Mouse (Mus musculus): ENCODE data around the gene Axl. TPM values are rescaled to one million over a fixed set of nuclear protein-coding genes. Genes with fewer than 3 reads are reported as not detected.
"Not testable (repeated sequence)": the region's sequence is repeated elsewhere in the genome, so short reads cannot be mapped to it uniquely, and the experiment has no call there.

The Axl gene
- polyA plus RNA-seq, 1 experiment from 2014 or later: 14.5 TPM

DNA sequence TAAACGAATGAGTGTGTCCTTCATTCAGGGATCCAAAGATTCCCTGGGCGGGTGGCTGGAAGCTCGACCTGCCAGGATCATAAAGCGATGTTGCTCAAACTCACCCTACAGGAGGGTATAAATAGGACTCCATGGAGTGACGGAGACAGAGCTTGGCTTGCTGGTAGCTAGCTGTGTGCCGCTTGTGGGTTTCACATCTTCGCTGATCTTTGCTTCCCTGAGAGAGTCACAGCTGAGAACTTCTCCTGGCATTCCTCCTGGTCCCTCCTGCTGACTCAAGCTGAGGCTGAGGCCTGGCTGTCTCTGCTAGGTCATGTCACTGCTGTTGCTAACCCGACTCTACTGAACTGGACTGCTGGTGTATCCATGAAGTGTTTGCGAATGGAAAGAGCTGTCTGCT is 4.5 kb upstream of the Axl start:
- H3K27me3 ChIP-seq; H3K9me3 ChIP-seq (replicated peaks); H3K4me3 ChIP-seq (replicated peaks); DNase-seq; H3K4me2 ChIP-seq; H3K9ac ChIP-seq; H3K36me3 ChIP-seq; H3K27ac ChIP-seq; ATAC-seq (ENCODE audit: low read depth): not testable (repeated sequence)
- peaks cover 18% of the 10 kb centered on the region for H3K4me1 ChIP-seq (replicated peaks)
- WGBS (ENCODE audit: insufficient replicate concordance): 67% methylated on average over 9 of the region's 9 CpGs

DNA sequence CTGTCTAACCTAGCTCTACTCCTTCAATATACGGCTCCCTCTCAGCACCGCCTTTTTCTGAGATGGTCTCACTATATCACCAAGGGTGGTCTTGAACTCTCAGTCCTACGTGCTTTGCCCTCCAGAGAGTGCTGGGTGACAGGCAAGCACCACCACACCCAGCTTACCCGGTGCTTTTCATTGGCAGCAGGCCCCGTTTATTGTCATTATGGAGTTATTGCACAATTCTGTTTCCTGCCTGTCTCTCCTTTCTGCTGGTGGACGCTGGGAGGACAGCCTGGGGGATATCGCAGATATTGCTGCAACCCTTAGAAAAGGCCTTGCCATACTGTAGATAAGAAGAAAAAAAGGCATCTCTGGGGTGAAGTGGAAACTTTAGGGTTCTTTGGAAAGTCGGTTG is 2.1 kb upstream of the Axl start:
- DNase-seq: no peak

DNA sequence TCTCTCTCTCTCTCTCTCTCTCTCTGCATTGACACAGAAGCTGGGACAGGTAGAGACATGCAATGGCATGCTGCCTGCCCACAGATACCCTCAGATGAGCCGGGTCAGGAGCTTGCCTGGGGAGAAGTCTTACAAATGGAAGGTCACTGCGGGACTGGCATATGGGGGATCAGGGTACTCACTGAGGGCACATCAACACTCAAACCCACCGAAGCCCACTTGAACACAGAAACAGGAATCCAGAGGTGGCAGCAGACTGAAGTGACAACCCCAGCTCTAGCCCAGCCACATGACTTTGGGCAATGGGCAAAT is 580 bp upstream of the Axl start:
- H3K27me3 ChIP-seq: peaks cover 16% of the 10 kb centered on the region
- ATAC-seq (ENCODE audit: low read depth) (no peak), DNase-seq (no peak)
- H3K9me3 ChIP-seq (replicated peaks): no peaks in the 10 kb centered on the region
- H3K4me2 ChIP-seq: no peak overlapping the region
- 44% methylated on average over 3 of the region's 3 CpGs for WGBS (ENCODE audit: insufficient replicate concordance)
- H3K36me3 ChIP-seq: no peaks in the 10 kb centered on the region
- H3K4me1 ChIP-seq (replicated peaks): peaks cover 27% of the 10 kb centered on the region
- no peak overlapping the region for H3K9ac ChIP-seq
- no peak overlapping the region for H3K4me3 ChIP-seq (replicated peaks)
- H3K27ac ChIP-seq: no peak overlapping the region

More for the DNA sequence above, 2.1 kb upstream of the Axl start:
- Histone ChIP-seq H3K27ac (no peak overlapping the region), H3K4me3 (replicated peaks) (no peak overlapping the region), H3K9me3 (replicated peaks) (no peaks in the 10 kb centered on the region), H3K27me3 (peaks cover 16% of the 10 kb centered on the region), H3K4me1 (replicated peaks) (peaks cover 27% of the 10 kb centered on the region), H3K9ac (no peak overlapping the region), H3K36me3 (no peaks in the 10 kb centered on the region), H3K4me2 (no peak overlapping the region)
- ATAC-seq (ENCODE audit: low read depth): no peak
- WGBS (ENCODE audit: insufficient replicate concordance): 34% methylated on average over 8 of the region's 8 CpGs

DNA sequence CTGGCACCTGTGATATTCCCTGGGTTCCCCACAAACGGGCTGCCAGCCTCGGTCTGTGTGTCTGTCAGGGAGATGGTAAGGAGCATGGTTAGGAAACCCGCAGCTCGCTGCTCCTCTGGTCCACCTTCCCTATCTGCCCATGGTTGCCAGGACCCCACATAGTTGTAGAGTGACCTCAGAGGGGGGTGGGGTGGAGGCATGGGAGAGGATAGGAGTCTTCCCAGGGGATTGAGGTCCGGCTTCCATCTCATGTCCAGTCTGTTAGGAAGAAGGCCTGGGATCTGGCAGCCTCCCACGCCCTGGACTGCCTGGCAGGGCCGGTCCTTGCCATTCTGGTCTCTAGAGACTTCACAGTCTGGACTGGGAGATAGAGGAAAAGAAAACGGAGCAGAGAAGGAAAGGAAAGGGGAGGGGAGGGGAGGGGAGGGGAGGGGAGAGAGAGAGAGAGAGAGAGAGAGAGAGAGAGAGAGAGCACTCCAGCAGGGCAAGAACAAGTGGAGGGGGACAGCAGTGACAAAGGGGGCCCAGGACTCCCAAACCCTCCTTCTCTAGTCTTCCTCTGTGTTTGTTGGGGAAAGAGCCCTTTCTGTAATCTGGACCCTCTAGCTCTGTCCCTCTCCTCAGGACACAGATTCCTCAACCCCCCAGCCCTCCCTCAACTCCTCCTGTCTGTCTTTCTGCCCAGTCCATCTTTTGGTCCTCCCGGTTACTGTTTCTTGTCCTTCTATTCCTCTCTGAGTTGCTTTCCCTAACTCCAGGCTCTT is 867 bp downstream of the Axl start:
- DNase-seq (no peak), ATAC-seq (ENCODE audit: low read depth) (no peak)
- Histone ChIP-seq H3K4me2 (peak overlapping the region; percentile 43; the same call in 1 of the 2 replicates), H3K9me3 (replicated peaks) (no peaks in the 10 kb centered on the region), H3K4me1 (replicated peaks) (peaks cover 41% of the 10 kb centered on the region), H3K27ac (no peak overlapping the region), H3K36me3 (no peaks in the 10 kb centered on the region), H3K4me3 (replicated peaks) (peak overlapping the region; percentile 45), H3K9ac (0 out of 2 replicates have a peak overlapping the region, but pooled peaks have one; percentile 13), H3K27me3 (peaks cover 16% of the 10 kb centered on the region)
- 35% methylated on average over 9 of the region's 9 CpGs for WGBS (ENCODE audit: insufficient replicate concordance)

DNA sequence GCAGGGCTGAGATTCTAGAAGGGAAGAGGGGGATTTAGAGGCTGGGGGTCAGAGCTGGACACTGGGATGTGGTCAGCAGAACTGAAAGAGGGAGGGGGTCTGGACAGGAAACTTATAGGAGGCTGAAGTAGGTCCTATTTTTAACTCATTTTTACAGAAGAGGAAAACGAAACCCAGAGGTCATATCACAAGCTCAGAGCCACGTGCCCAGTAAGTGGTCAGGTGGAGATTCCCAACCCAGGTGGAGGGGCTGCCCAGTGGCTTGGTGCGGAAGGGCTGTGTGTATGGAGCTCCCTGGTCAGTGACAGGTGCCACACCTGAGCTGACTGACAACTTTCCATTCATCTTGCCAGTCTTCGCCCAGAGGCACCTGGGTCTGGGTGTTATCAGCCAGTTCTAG is 1.5 kb downstream of the Axl start:
- Histone ChIP-seq H3K4me1 (replicated peaks) (peaks cover 45% of the 10 kb centered on the region), H3K4me3 (replicated peaks) (0 out of 2 replicates have a peak overlapping the region, but pooled peaks have one; percentile 45), H3K4me2 (peak overlapping the region; percentile 29; the same call in 1 of the 2 replicates), H3K9ac (no peak overlapping the region), H3K27ac (no peak overlapping the region), H3K27me3 (peaks cover 16% of the 10 kb centered on the region), H3K36me3 (no peaks in the 10 kb centered on the region), H3K9me3 (replicated peaks) (no peaks in the 10 kb centered on the region)
- DNase-seq (no peak), ATAC-seq (ENCODE audit: low read depth) (no peak)
- WGBS (ENCODE audit: insufficient replicate concordance): 35% methylated on average over 4 of the region's 4 CpGs

DNA sequence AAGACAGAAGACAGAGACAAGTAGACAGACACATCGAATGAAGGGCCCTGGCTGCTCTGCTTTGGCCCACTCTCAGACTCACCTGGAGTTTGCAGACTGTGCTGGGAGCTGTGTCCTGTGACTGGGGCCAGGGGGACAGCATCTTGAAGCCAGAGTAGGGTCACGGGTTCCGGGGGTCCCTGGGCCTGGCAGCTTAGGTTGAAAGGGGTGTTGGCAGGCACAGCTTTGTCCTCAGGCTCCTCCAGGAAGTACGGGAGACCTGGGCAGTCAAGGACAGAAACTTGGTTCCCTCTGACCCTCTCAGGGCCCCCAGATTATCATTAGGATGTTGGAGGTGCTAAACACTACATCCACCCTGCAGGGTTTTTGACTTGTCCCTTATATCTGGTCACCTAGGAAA is 2.8 kb downstream of the Axl start:
- no peaks in the 10 kb centered on the region for H3K36me3 ChIP-seq
- no peak overlapping the region for H3K4me2 ChIP-seq
- H3K4me3 ChIP-seq (replicated peaks): no peak overlapping the region
- WGBS (ENCODE audit: insufficient replicate concordance): 38% methylated on average over 4 of the region's 4 CpGs
- ATAC-seq (ENCODE audit: low read depth) (no peak), DNase-seq (no peak)
- H3K9ac ChIP-seq: no peak overlapping the region
- H3K4me1 ChIP-seq (replicated peaks): peaks cover 57% of the 10 kb centered on the region
- H3K27me3 ChIP-seq: peaks cover 16% of the 10 kb centered on the region
- H3K9me3 ChIP-seq (replicated peaks): no peaks in the 10 kb centered on the region
- H3K27ac ChIP-seq: no peak overlapping the region

DNA sequence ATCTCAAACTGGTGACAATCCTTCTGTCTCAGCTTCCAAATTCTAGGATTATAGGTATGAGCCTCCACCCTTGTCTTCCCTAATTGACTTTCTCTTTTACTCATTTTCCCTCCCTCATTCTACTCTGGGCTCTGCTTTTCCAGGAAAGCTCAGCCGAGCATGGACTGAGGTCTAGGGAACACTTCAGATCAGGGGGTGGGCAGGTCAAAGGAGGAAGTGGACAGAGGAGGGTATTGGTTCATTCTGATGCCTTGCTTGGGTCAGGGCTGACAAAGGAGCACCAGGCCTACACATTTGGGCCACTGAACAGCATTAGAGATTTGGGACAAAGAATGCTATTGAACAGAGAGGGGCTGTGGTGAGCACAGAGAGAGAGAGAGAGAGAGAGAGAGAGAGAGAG is 3.7 kb downstream of the Axl start:
- Histone ChIP-seq H3K27me3 (peaks cover 16% of the 10 kb centered on the region), H3K36me3 (no peaks in the 10 kb centered on the region), H3K4me2 (no peak overlapping the region), H3K4me3 (replicated peaks) (no peak overlapping the region), H3K9me3 (replicated peaks) (no peaks in the 10 kb centered on the region), H3K4me1 (replicated peaks) (peaks cover 55% of the 10 kb centered on the region), H3K27ac (no peak overlapping the region), H3K9ac (no peak overlapping the region)
- DNase-seq (no peak), ATAC-seq (ENCODE audit: low read depth) (no peak)
- WGBS (ENCODE audit: insufficient replicate concordance): 28% methylated on average over 1 of the region's 1 CpGs

DNA sequence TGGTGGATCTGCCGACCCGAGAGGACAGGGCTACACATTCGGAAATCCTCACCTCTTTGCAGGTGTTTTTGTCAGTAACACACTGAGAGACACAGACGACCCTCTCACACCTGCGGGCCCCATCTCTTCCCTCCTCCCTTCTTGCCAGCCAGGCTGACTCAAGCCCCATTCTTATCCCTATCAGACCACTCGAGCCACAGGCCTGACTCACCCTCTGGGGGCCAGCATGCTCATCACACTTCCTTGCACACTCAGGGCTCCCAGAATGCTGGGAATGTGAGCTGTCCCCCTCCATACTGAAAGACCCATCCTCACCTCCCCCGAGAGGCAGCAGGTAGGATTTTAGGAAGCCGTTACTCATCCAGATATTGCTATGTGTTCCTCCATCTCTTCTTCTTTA is 4.8 kb downstream of the Axl start:
- H3K36me3 ChIP-seq: no peaks in the 10 kb centered on the region
- no peak overlapping the region for H3K4me2 ChIP-seq
- H3K9me3 ChIP-seq (replicated peaks): no peaks in the 10 kb centered on the region
- DNase-seq (no peak), ATAC-seq (ENCODE audit: low read depth) (no peak)
- no peak overlapping the region for H3K4me3 ChIP-seq (replicated peaks)
- H3K9ac ChIP-seq: no peak overlapping the region
- peaks cover 60% of the 10 kb centered on the region for H3K4me1 ChIP-seq (replicated peaks)
- no peak overlapping the region for H3K27ac ChIP-seq
- H3K27me3 ChIP-seq: peaks cover 16% of the 10 kb centered on the region
- 50% methylated on average over 8 of the region's 8 CpGs for WGBS (ENCODE audit: insufficient replicate concordance)

DNA sequence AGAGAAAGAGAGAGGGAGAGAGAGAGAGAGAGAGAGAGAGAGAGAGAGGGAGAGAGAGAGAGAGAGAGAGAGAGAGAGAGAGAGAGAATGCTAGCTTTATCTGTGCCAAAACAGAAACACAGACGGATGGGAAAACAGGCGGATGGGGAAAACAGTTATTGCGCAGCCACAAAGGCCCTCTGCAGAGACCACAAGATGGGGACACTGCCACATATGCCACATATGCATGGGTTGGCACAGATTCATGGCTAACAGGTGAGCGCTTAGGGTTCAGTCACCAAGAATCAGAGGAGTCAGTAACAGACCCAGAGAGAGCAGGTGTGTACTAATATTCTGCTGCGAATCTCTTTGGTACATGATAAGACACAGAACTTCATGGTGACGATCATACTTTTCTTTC is 5.8 kb downstream of the Axl start:
- Histone ChIP-seq H3K27me3 (peaks cover 9% of the 10 kb centered on the region), H3K9ac (no peak overlapping the region), H3K4me1 (replicated peaks) (peaks cover 53% of the 10 kb centered on the region), H3K36me3 (no peaks in the 10 kb centered on the region), H3K9me3 (replicated peaks) (no peaks in the 10 kb centered on the region), H3K27ac (peak overlapping the region; percentile 15; the same call in 1 of the 2 replicates), H3K4me2 (no peak overlapping the region), H3K4me3 (replicated peaks) (no peak overlapping the region)
- no peak for ATAC-seq (ENCODE audit: low read depth)
- DNase-seq: no peak
- 34% methylated on average over 6 of the region's 6 CpGs for WGBS (ENCODE audit: insufficient replicate concordance)

DNA sequence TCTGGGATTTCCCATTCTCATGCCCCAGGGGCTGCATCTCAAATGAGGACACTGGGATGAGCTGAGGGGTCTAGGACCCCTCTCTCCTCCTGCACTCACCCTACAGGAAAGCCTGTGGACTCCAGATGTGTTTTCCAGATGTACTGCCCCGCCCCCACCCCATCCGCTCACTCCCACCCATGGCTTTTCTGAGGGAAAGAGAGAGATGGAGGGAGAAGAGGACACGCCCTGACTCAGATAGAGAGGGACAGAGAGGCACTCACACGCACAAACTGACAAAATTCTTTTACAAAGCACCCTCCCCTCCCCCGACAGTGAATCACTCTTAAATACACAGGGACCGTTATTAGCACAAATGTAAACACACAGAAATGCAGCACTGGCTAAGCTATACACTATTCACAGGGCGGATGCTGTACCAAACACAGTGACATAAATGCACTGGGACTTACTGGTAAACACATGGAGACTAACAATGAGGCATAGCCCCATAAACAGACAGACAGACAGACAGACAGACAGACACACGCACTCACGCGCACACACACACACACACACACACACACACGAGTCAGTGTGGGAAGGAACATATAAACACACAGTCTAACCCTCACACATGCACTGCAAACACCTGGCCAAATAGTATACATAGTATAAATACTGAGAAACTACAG is 6.4 kb downstream of the Axl start:
- DNase-seq (no peak), ATAC-seq (ENCODE audit: low read depth) (peak; percentile 27; the same call in 1 of the 2 replicates)
- Histone ChIP-seq H3K9ac (peak overlapping the region; percentile 60), H3K9me3 (replicated peaks) (no peaks in the 10 kb centered on the region), H3K4me1 (replicated peaks) (peaks cover 48% of the 10 kb centered on the region), H3K27ac (peak overlapping the region; percentile 24; the same call in 1 of the 2 replicates), H3K4me3 (replicated peaks) (peak overlapping the region; percentile 43), H3K27me3 (peaks cover 4% of the 10 kb centered on the region), H3K36me3 (no peaks in the 10 kb centered on the region), H3K4me2 (peak overlapping the region; percentile 61)
- 31% methylated on average over 11 of the region's 11 CpGs for WGBS (ENCODE audit: insufficient replicate concordance)

DNA sequence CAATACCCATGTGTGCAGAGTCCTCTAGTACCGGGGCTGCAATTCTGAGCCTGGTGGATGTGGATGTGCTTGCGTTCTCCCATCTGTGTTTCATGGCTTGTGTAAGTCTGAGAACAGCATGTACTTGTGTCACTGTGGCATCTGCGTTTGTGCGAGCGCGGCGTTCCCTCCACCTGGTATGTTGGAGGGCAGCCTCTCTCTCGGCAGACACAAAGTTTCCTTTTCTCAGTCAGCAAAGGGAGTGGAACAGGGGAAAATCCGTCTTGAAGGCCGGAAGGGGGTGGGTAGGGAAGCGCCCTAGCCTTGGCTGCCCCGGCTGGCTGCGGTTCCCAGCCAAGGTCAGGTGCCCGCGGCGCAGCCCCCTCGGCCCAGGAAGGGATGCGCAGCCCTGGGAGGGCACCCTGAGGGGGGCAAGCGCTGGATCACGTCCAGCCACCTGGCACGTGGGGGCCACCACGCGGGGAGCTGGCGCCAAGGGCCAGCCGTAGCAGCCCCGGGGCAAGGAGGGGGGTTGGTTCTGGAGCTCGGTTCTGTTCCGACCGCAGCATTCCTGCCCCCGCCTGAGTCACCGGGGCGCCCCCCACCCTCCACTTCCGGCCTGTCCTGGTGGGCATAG is 7.1 kb downstream of the Axl start:
- Histone ChIP-seq H3K36me3 (no peaks in the 10 kb centered on the region), H3K4me3 (replicated peaks) (peak overlapping the region; percentile 43), H3K27ac (peak overlapping the region; percentile 6; the same call in 1 of the 2 replicates), H3K4me1 (replicated peaks) (peaks cover 46% of the 10 kb centered on the region), H3K9ac (peak overlapping the region; percentile 60), H3K4me2 (peak overlapping the region; percentile 61), H3K9me3 (replicated peaks) (no peaks in the 10 kb centered on the region), H3K27me3 (no peaks in the 10 kb centered on the region)
- DNase-seq (no peak), ATAC-seq (ENCODE audit: low read depth) (0 out of 2 replicates have a peak, but pooled peaks have one; percentile 24)
- WGBS (ENCODE audit: insufficient replicate concordance): 12% methylated on average over 33 of the region's 33 CpGs

Data from liver, embryonic 13.5 days (tissue).